In genomic region chrX:101221834-101222795, GRCm38 (mm10) we compare ENCODE assay signal across 8 mouse cellular contexts. TPM values are rescaled to one million over a fixed set of nuclear protein-coding genes. Genes with fewer than 3 reads are reported as not detected.
DNase-seq lines count a peak whose midpoint lies in the region; ATAC-seq and TF ChIP-seq lines count a peak whose summit lies in the region.

Gene Snx12, minus strand, starts transcription at chrX:101222563.

- peak; percentile 67 for DNase-seq in c-Kit-positive CD71-positive TER-119-positive erythroid progenitor cells, embryonic 14.5 days (ENCODE audit: low spot score)
- peak; percentile 86 for DNase-seq in heart, postnatal 0 days (ENCODE audit: low spot score)
- peak; percentile 81 to 90 for DNase-seq in kidney, postnatal 4 days

- no peak for TF ChIP-seq POLR2A in testis, adult 2 months (IDR thresholded peaks at IDR 0.05; ENCODE audit: control insufficient read depth, low read depth, low read length)

- no peak for TF ChIP-seq EP300 in heart, postnatal 0 days (IDR thresholded peaks at IDR 0.05; ENCODE audit: low read depth)

- H3K4me2 ChIP-seq in forebrain, embryonic 12.5 days = peak within 1 kb of the TSS; percentile 61
- H3K4me2 ChIP-seq in heart, postnatal 0 days (ENCODE audit: low read depth, low read length) = peak within 1 kb of the TSS; percentile 63
- H3K4me2 ChIP-seq in liver, embryonic 16.5 days (ENCODE audit: low read depth, low read length) = peak within 1 kb of the TSS; percentile 53
- H3K4me2 ChIP-seq in neural tube, embryonic 13.5 days = peak within 1 kb of the TSS; percentile 63

- H3K4me1 ChIP-seq in E14TG2a.4 (replicated peaks; ENCODE audit: low read depth, low read length) = peaks cover 15% of the 10 kb centered on the region
- H3K4me1 ChIP-seq in forebrain, embryonic 12.5 days = peaks cover 7% of the 10 kb centered on the region; the same call in 1 of the 2 replicates
- no peaks in the 10 kb centered on the region for H3K4me1 ChIP-seq in heart, postnatal 0 days (ENCODE audit: control insufficient read depth, insufficient read depth)
- no peaks in the 10 kb centered on the region for H3K4me1 ChIP-seq in liver, embryonic 16.5 days (ENCODE audit: control insufficient read depth, low read depth, low read length)
- H3K4me1 ChIP-seq in neural tube, embryonic 13.5 days (replicated peaks) = peaks cover 14% of the 10 kb centered on the region; the same call in 1 of the 2 replicates
- peaks cover 2% of the 10 kb centered on the region; the same call in 1 of the 2 replicates for H3K4me1 ChIP-seq in testis, adult 2 months (ENCODE audit: control insufficient read depth, insufficient read depth, low read length)

- TF ChIP-seq CTCF in E14TG2a.4 (conservative IDR thresholded peaks at IDR 0.05; ENCODE audit: low read length) = no peak
- no peak for TF ChIP-seq CTCF in heart, postnatal 0 days (IDR thresholded peaks at IDR 0.05; ENCODE audit: low read depth)
- TF ChIP-seq CTCF in testis, adult 2 months (IDR thresholded peaks at IDR 0.05; ENCODE audit: control insufficient read depth, insufficient read depth, insufficient replicate concordance, low read depth, low read length) = no peak

- WGBS in forebrain, embryonic 12.5 days = 26% methylated on average over 55 of the region's 55 CpGs
- WGBS in heart, postnatal 0 days = 21% methylated on average over 55 of the region's 55 CpGs
- 16% methylated on average over 55 of the region's 55 CpGs for WGBS in liver, embryonic 16.5 days (ENCODE audit: insufficient replicate concordance)
- WGBS in neural tube, embryonic 13.5 days = 26% methylated on average over 55 of the region's 55 CpGs

- H3K27me3 ChIP-seq in E14TG2a.4 (ENCODE audit: insufficient read depth, low read length) = no peaks in the 10 kb centered on the region
- H3K27me3 ChIP-seq in forebrain, embryonic 12.5 days = peaks cover 22% of the 10 kb centered on the region; the same call in 1 of the 2 replicates
- H3K27me3 ChIP-seq in heart, postnatal 0 days (ENCODE audit: control insufficient read depth, insufficient read depth, low read length) = no peaks in the 10 kb centered on the region
- no peaks in the 10 kb centered on the region; the same call in 1 of the 2 replicates for H3K27me3 ChIP-seq in liver, embryonic 16.5 days (ENCODE audit: control insufficient read depth, insufficient read depth, low read depth, low read length)
- peaks cover 12% of the 10 kb centered on the region; the same call in 1 of the 2 replicates for H3K27me3 ChIP-seq in neural tube, embryonic 13.5 days
- no peaks in the 10 kb centered on the region for H3K27me3 ChIP-seq in testis, adult 2 months (ENCODE audit: control insufficient read depth, insufficient read depth, low read length)

- H3K27ac ChIP-seq in forebrain, embryonic 12.5 days = peak within 1 kb of the TSS; percentile 70
- peak within 1 kb of the TSS; percentile 46 for H3K27ac ChIP-seq in heart, postnatal 0 days (ENCODE audit: low read depth)
- peak within 1 kb of the TSS; percentile 48; the same call in 1 of the 2 replicates for H3K27ac ChIP-seq in liver, embryonic 16.5 days (ENCODE audit: low read length)
- peak within 1 kb of the TSS; percentile 76 for H3K27ac ChIP-seq in neural tube, embryonic 13.5 days (replicated peaks)
- peak within 1 kb of the TSS; percentile 55 for H3K27ac ChIP-seq in testis, adult 2 months (ENCODE audit: control insufficient read depth, insufficient read depth, low read depth, low read length)

- H3K9me3 ChIP-seq in E14TG2a.4 (ENCODE audit: low read length) = no peaks in the 10 kb centered on the region
- no peaks in the 10 kb centered on the region for H3K9me3 ChIP-seq in forebrain, embryonic 12.5 days
- H3K9me3 ChIP-seq in heart, postnatal 0 days (replicated peaks; ENCODE audit: control insufficient read depth, low read length) = no peaks in the 10 kb centered on the region
- H3K9me3 ChIP-seq in liver, embryonic 16.5 days (replicated peaks; ENCODE audit: control insufficient read depth, low read length) = no peaks in the 10 kb centered on the region
- H3K9me3 ChIP-seq in neural tube, embryonic 13.5 days = no peaks in the 10 kb centered on the region

- peak; percentile 98 for ATAC-seq in forebrain, embryonic 12.5 days (ENCODE audit: low FRiP score)
- ATAC-seq in heart, postnatal 0 days (ENCODE audit: insufficient read depth, low read depth) = peak; percentile 95
- ATAC-seq in liver, embryonic 16.5 days (ENCODE audit: low read depth) = peak; percentile 93
- ATAC-seq in neural tube, embryonic 13.5 days (ENCODE audit: low read depth) = peak; percentile 98

- peak within 1 kb of the TSS; percentile 81 for H3K4me3 ChIP-seq in E14TG2a.4 (replicated peaks; ENCODE audit: low read length)
- H3K4me3 ChIP-seq in forebrain, embryonic 12.5 days (replicated peaks) = peak within 1 kb of the TSS; percentile 59
- H3K4me3 ChIP-seq in heart, postnatal 0 days (ENCODE audit: low read depth, low read length) = peak within 1 kb of the TSS; percentile 65
- peak within 1 kb of the TSS; percentile 68 for H3K4me3 ChIP-seq in liver, embryonic 16.5 days (ENCODE audit: low read depth, low read length)
- peak within 1 kb of the TSS; percentile 54 for H3K4me3 ChIP-seq in neural tube, embryonic 13.5 days
- peak within 1 kb of the TSS; percentile 77 for H3K4me3 ChIP-seq in testis, adult 2 months (ENCODE audit: control insufficient read depth, low read depth, low read length)

- peaks cover 10% of the 10 kb centered on the region for H3K36me3 ChIP-seq in E14TG2a.4 (ENCODE audit: insufficient read depth, low read length)
- no peaks in the 10 kb centered on the region for H3K36me3 ChIP-seq in forebrain, embryonic 12.5 days (replicated peaks)
- H3K36me3 ChIP-seq in heart, postnatal 0 days (replicated peaks; ENCODE audit: control insufficient read depth, insufficient read depth, low read length) = 0 out of 2 replicates have a peak, but pooled peaks cover 3% of the 10 kb centered on the region
- H3K36me3 ChIP-seq in liver, embryonic 16.5 days (ENCODE audit: control insufficient read depth, insufficient read depth) = no peaks in the 10 kb centered on the region
- H3K36me3 ChIP-seq in neural tube, embryonic 13.5 days = no peaks in the 10 kb centered on the region
- no peaks in the 10 kb centered on the region for H3K36me3 ChIP-seq in testis, adult 2 months (ENCODE audit: control insufficient read depth, insufficient read depth, low read length)

- peak within 1 kb of the TSS; percentile 63 for H3K9ac ChIP-seq in forebrain, embryonic 12.5 days
- H3K9ac ChIP-seq in heart, postnatal 0 days (replicated peaks; ENCODE audit: low read depth, low read length) = peak within 1 kb of the TSS; percentile 53
- peak within 1 kb of the TSS; percentile 61 for H3K9ac ChIP-seq in liver, embryonic 16.5 days (ENCODE audit: low read depth, low read length)
- H3K9ac ChIP-seq in neural tube, embryonic 13.5 days = peak within 1 kb of the TSS; percentile 74

RNA-seq across cellular contexts. Expression of gene Snx12, which starts in this region (rescaled TPM):
- polyA plus RNA-seq in forebrain, embryonic 12.5 days (2016; fragmentation: Nextera tagmentation; extraction: Ambion mirVana) = 57.3 and 64.6 TPM in 2 replicates
- 28.4 and 33.9 TPM in 2 replicates for total RNA-seq in heart, postnatal 0 days (2014; rRNA removed; ENCODE audit: low replicate concordance)
- 27.4 and 27.7 TPM in 2 replicates for polyA plus RNA-seq in heart, postnatal 0 days (2015; fragmentation: Nextera tagmentation; extraction: Ambion mirVana)
- polyA plus RNA-seq in liver, embryonic 16.5 days (2015; fragmentation: Nextera tagmentation; extraction: Ambion mirVana) = 18.7 and 19.4 TPM in 2 replicates
- polyA plus RNA-seq in neural tube, embryonic 13.5 days (2015; fragmentation: Nextera tagmentation; extraction: Ambion mirVana) = 50.3 and 61.3 TPM in 2 replicates
- 3.7 and 4.7 TPM in 2 replicates for polyA plus RNA-seq in testis, adult 2 months (2012; rRNA removed)

Comparison
In these comparisons a context has a peak if more than half of its experiments do, and no peak if none do; other contexts are left out.
1. Peak in every context shown above with its lines: DNase-seq, ATAC-seq, H3K4me3 ChIP-seq and H3K27ac ChIP-seq.